Mouse (Mus musculus): ENCODE results near the gene Depdc1b. TPM values are rescaled to one million over a fixed set of nuclear protein-coding genes. Genes with fewer than 3 reads are reported as not detected.

Gene Depdc1b
- polyA plus RNA-seq, 1 experiment = 10.4 TPM

GRCm38 (mm10) chr13:108345756-108346155 is 29.6 kb downstream of the Depdc1b start:
- H3K4me3 ChIP-seq (ENCODE audit: control insufficient read depth, insufficient read depth, low read length) = no peak overlapping the region
- no peak overlapping the region for H3K27ac ChIP-seq (ENCODE audit: control insufficient read depth, insufficient read depth, low read length)
- H3K27me3 ChIP-seq (ENCODE audit: control insufficient read depth, insufficient read depth, low read length) = no peaks in the 10 kb centered on the region
- no peak for DNase-seq
- WGBS = 95% methylated on average over 4 of the region's 4 CpGs
- H3K36me3 ChIP-seq (ENCODE audit: control insufficient read depth, insufficient read depth, low read length) = no peaks in the 10 kb centered on the region
- H3K4me1 ChIP-seq (replicated peaks; ENCODE audit: control insufficient read depth, insufficient read depth, low read length) = no peaks in the 10 kb centered on the region
- TF ChIP-seq POLR2A (IDR thresholded peaks at IDR 0.05; ENCODE audit: control insufficient read depth, extremely low read depth, insufficient read depth, low read length, poor library complexity) (no peak), CTCF (IDR thresholded peaks at IDR 0.05; ENCODE audit: borderline replicate concordance, control insufficient read depth, extremely low read depth, insufficient read depth, low read length, poor library complexity) (no peak)

- no peak overlapping the region for H3K4me3 ChIP-seq (ENCODE audit: control insufficient read depth, insufficient read depth, low read length)
- H3K4me1 ChIP-seq (replicated peaks; ENCODE audit: control insufficient read depth, insufficient read depth, low read length) = no peaks in the 10 kb centered on the region
- DNase-seq = peak; percentile 43
- no peaks in the 10 kb centered on the region for H3K36me3 ChIP-seq (ENCODE audit: control insufficient read depth, insufficient read depth, low read length)
- H3K27me3 ChIP-seq (ENCODE audit: control insufficient read depth, insufficient read depth, low read length) = no peaks in the 10 kb centered on the region
- TF ChIP-seq CTCF (IDR thresholded peaks at IDR 0.05; ENCODE audit: borderline replicate concordance, control insufficient read depth, extremely low read depth, insufficient read depth, low read length, poor library complexity) (no peak), POLR2A (IDR thresholded peaks at IDR 0.05; ENCODE audit: control insufficient read depth, extremely low read depth, insufficient read depth, low read length, poor library complexity) (no peak)
- WGBS = 44% methylated on average over 4 of the region's 4 CpGs
- H3K27ac ChIP-seq (ENCODE audit: control insufficient read depth, insufficient read depth, low read length) = no peak overlapping the region
Observed at GRCm38 (mm10) chr13:108347016-108347415, 30.9 kb downstream of the Depdc1b start.

GRCm38 (mm10) chr13:108349624-108350023 is 33.5 kb downstream of the Depdc1b start:
- Histone ChIP-seq H3K36me3 (ENCODE audit: control insufficient read depth, insufficient read depth, low read length) (no peaks in the 10 kb centered on the region), H3K4me1 (replicated peaks; ENCODE audit: control insufficient read depth, insufficient read depth, low read length) (no peaks in the 10 kb centered on the region), H3K4me3 (ENCODE audit: control insufficient read depth, insufficient read depth, low read length) (no peak overlapping the region), H3K27ac (ENCODE audit: control insufficient read depth, insufficient read depth, low read length) (no peak overlapping the region), H3K27me3 (ENCODE audit: control insufficient read depth, insufficient read depth, low read length) (no peaks in the 10 kb centered on the region)
- no peak for DNase-seq
- TF ChIP-seq CTCF (IDR thresholded peaks at IDR 0.05; ENCODE audit: borderline replicate concordance, control insufficient read depth, extremely low read depth, insufficient read depth, low read length, poor library complexity) (no peak), POLR2A (IDR thresholded peaks at IDR 0.05; ENCODE audit: control insufficient read depth, extremely low read depth, insufficient read depth, low read length, poor library complexity) (no peak)
- WGBS = 67% methylated on average over 5 of the region's 5 CpGs

- no peak overlapping the region for H3K27ac ChIP-seq (ENCODE audit: control insufficient read depth, insufficient read depth, low read length)
- 94% methylated on average over 5 of the region's 5 CpGs for WGBS
- no peaks in the 10 kb centered on the region for H3K4me1 ChIP-seq (replicated peaks; ENCODE audit: control insufficient read depth, insufficient read depth, low read length)
- no peak overlapping the region for H3K4me3 ChIP-seq (ENCODE audit: control insufficient read depth, insufficient read depth, low read length)
- H3K36me3 ChIP-seq (ENCODE audit: control insufficient read depth, insufficient read depth, low read length) = no peaks in the 10 kb centered on the region
- TF ChIP-seq POLR2A (IDR thresholded peaks at IDR 0.05; ENCODE audit: control insufficient read depth, extremely low read depth, insufficient read depth, low read length, poor library complexity) (no peak), CTCF (IDR thresholded peaks at IDR 0.05; ENCODE audit: borderline replicate concordance, control insufficient read depth, extremely low read depth, insufficient read depth, low read length, poor library complexity) (no peak)
- H3K27me3 ChIP-seq (ENCODE audit: control insufficient read depth, insufficient read depth, low read length) = no peaks in the 10 kb centered on the region
- DNase-seq = no peak
Observed at GRCm38 (mm10) chr13:108353781-108354180, 37.6 kb downstream of the Depdc1b start.

GRCm38 (mm10) chr13:108354804-108355552 is 38.8 kb downstream of the Depdc1b start:
- Histone ChIP-seq H3K4me1 (replicated peaks; ENCODE audit: control insufficient read depth, insufficient read depth, low read length) (no peaks in the 10 kb centered on the region), H3K27ac (ENCODE audit: control insufficient read depth, insufficient read depth, low read length) (no peak overlapping the region), H3K36me3 (ENCODE audit: control insufficient read depth, insufficient read depth, low read length) (no peaks in the 10 kb centered on the region), H3K27me3 (ENCODE audit: control insufficient read depth, insufficient read depth, low read length) (no peaks in the 10 kb centered on the region), H3K4me3 (ENCODE audit: control insufficient read depth, insufficient read depth, low read length) (no peak overlapping the region)
- DNase-seq = no peak
- WGBS = 96% methylated on average over 12 of the region's 12 CpGs
- TF ChIP-seq POLR2A (IDR thresholded peaks at IDR 0.05; ENCODE audit: control insufficient read depth, extremely low read depth, insufficient read depth, low read length, poor library complexity) = no peak
- TF ChIP-seq CTCF (IDR thresholded peaks at IDR 0.05; ENCODE audit: borderline replicate concordance, control insufficient read depth, extremely low read depth, insufficient read depth, low read length, poor library complexity) = no peak

GRCm38 (mm10) chr13:108357362-108357761 is 41.2 kb downstream of the Depdc1b start:
- H3K4me1 ChIP-seq (replicated peaks; ENCODE audit: control insufficient read depth, insufficient read depth, low read length) = no peaks in the 10 kb centered on the region
- 80% methylated on average over 10 of the region's 10 CpGs for WGBS
- DNase-seq = no peak
- no peaks in the 10 kb centered on the region for H3K36me3 ChIP-seq (ENCODE audit: control insufficient read depth, insufficient read depth, low read length)
- H3K27me3 ChIP-seq (ENCODE audit: control insufficient read depth, insufficient read depth, low read length) = no peaks in the 10 kb centered on the region
- H3K4me3 ChIP-seq (ENCODE audit: control insufficient read depth, insufficient read depth, low read length) = no peak overlapping the region
- TF ChIP-seq POLR2A (IDR thresholded peaks at IDR 0.05; ENCODE audit: control insufficient read depth, extremely low read depth, insufficient read depth, low read length, poor library complexity) (no peak), CTCF (IDR thresholded peaks at IDR 0.05; ENCODE audit: borderline replicate concordance, control insufficient read depth, extremely low read depth, insufficient read depth, low read length, poor library complexity) (no peak)
- H3K27ac ChIP-seq (ENCODE audit: control insufficient read depth, insufficient read depth, low read length) = no peak overlapping the region
